Comparison of ENCODE assay signal across 8 mouse cellular contexts in the genomic region with DNA sequence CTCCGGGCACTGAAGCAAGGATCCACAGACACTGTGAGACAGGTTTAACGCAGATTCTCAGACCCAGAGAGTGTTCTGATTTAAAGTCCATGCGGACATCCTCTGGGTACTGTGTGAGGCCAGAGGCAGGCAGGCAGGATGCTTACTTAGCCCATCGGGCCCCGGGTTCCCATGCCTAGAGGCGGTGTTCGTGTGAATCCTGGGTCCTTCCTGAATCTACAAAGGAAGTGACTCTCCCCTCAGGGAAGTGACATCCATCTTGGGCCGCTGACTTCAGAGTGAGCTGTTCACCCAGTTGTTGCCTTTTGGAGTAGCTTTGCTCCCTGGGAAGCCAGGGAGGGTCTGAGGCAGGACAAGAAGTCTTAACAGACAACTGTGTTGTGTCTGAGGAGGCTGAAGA. TPM values are rescaled to one million over a fixed set of nuclear protein-coding genes. Genes with fewer than 3 reads are reported as not detected.
A peak's percentile ranks its signal among the peaks of the same experiment; 100 is the strongest.
DNase-seq lines count a peak whose midpoint lies in the region; ATAC-seq and TF ChIP-seq lines count a peak whose summit lies in the region.

No protein-coding gene starts in this region.

- TF ChIP-seq CTCF in cerebellum, adult 2 months (IDR thresholded peaks at IDR 0.05; ENCODE audit: borderline replicate concordance, insufficient read depth, low read depth, low read length): no peak

- no peaks in the 10 kb centered on the region for H3K36me3 ChIP-seq in neural tube, embryonic 13.5 days
- no peaks in the 10 kb centered on the region for H3K36me3 ChIP-seq in limb, embryonic 13.5 days
- H3K36me3 ChIP-seq in stomach, embryonic 16.5 days (ENCODE audit: control insufficient read depth, insufficient read depth, low read length): no peaks in the 10 kb centered on the region

- peak overlapping the region; percentile 52 for H3K27ac ChIP-seq in neural tube, embryonic 13.5 days (replicated peaks)
- 0 out of 2 replicates have a peak overlapping the region, but pooled peaks have one; percentile 52 for H3K27ac ChIP-seq in limb, embryonic 13.5 days
- H3K27ac ChIP-seq in stomach, embryonic 16.5 days (ENCODE audit: low read length): peak overlapping the region; percentile 66
- H3K27ac ChIP-seq in cerebellum, adult 2 months (ENCODE audit: insufficient read depth, low read length): no peak overlapping the region

- no peak overlapping the region for H3K9ac ChIP-seq in neural tube, embryonic 13.5 days
- H3K9ac ChIP-seq in limb, embryonic 13.5 days: no peak overlapping the region
- H3K9ac ChIP-seq in stomach, embryonic 16.5 days (ENCODE audit: low read length): no peak overlapping the region

- ATAC-seq in neural tube, embryonic 13.5 days (ENCODE audit: low read depth): no peak
- no peak for ATAC-seq in limb, embryonic 13.5 days (ENCODE audit: low FRiP score, low read depth)
- ATAC-seq in stomach, embryonic 16.5 days (ENCODE audit: insufficient read depth, low FRiP score): no peak

- TF ChIP-seq POLR2A in cerebellum, adult 2 months (IDR thresholded peaks at IDR 0.05; ENCODE audit: borderline replicate concordance, insufficient read depth, low read length): no peak

- WGBS in neural tube, embryonic 13.5 days: 86% methylated on average over 8 of the region's 8 CpGs
- WGBS in limb, embryonic 13.5 days: 88% methylated on average over 8 of the region's 8 CpGs
- 78% methylated on average over 8 of the region's 8 CpGs for WGBS in stomach, embryonic 16.5 days
- 92% methylated on average over 8 of the region's 8 CpGs for WGBS in cerebellum, adult 2 months

- H3K9me3 ChIP-seq in neural tube, embryonic 13.5 days: no peaks in the 10 kb centered on the region
- no peaks in the 10 kb centered on the region for H3K9me3 ChIP-seq in limb, embryonic 13.5 days
- no peaks in the 10 kb centered on the region for H3K9me3 ChIP-seq in stomach, embryonic 16.5 days (replicated peaks; ENCODE audit: control insufficient read depth, low read length)

- H3K4me3 ChIP-seq in neural tube, embryonic 13.5 days: no peak overlapping the region
- no peak overlapping the region for H3K4me3 ChIP-seq in limb, embryonic 13.5 days
- no peak overlapping the region for H3K4me3 ChIP-seq in stomach, embryonic 16.5 days (replicated peaks; ENCODE audit: low read length)
- no peak overlapping the region for H3K4me3 ChIP-seq in cerebellum, adult 2 months (replicated peaks; ENCODE audit: insufficient read depth, low read depth, low read length)

- peak; percentile 93 for DNase-seq in heart, adult 11 months
- no peak for DNase-seq in heart, adult 8-10 months (ENCODE audit: low spot score)
- DNase-seq in neural tube, embryonic 10.5 days (ENCODE audit: extremely low spot score, low spot score): no peak
- no peak for DNase-seq in cerebellum, adult 2 months
- DNase-seq in layer of hippocampus, postnatal 36 days: no peak

- H3K4me2 ChIP-seq in neural tube, embryonic 13.5 days: no peak overlapping the region
- H3K4me2 ChIP-seq in limb, embryonic 13.5 days (replicated peaks): no peak overlapping the region
- H3K4me2 ChIP-seq in stomach, embryonic 16.5 days (ENCODE audit: low read depth, low read length): no peak overlapping the region

- no peaks in the 10 kb centered on the region for H3K4me1 ChIP-seq in neural tube, embryonic 13.5 days (replicated peaks)
- no peaks in the 10 kb centered on the region for H3K4me1 ChIP-seq in limb, embryonic 13.5 days
- H3K4me1 ChIP-seq in stomach, embryonic 16.5 days (ENCODE audit: control insufficient read depth, insufficient read depth, low read length): no peaks in the 10 kb centered on the region
- no peaks in the 10 kb centered on the region for H3K4me1 ChIP-seq in cerebellum, adult 2 months (ENCODE audit: control insufficient read depth, insufficient read depth, low read length)

- H3K27me3 ChIP-seq in neural tube, embryonic 13.5 days: no peaks in the 10 kb centered on the region
- no peaks in the 10 kb centered on the region for H3K27me3 ChIP-seq in limb, embryonic 13.5 days
- H3K27me3 ChIP-seq in stomach, embryonic 16.5 days (ENCODE audit: control insufficient read depth, insufficient read depth, low read length): no peaks in the 10 kb centered on the region
- H3K27me3 ChIP-seq in cerebellum, adult 2 months (ENCODE audit: control insufficient read depth, insufficient read depth, low read length): no peaks in the 10 kb centered on the region

RNA-seq across cellular contexts. Expression of a gene that starts 19.6 kb away (rescaled TPM):
- total RNA-seq in heart, adult 8-10 months (2022): 10 to 100 TPM in 1 of 4 experiments, 1 to 10 TPM in 3; 8.8 to 12.5 (median 9.7) TPM
- 3.6 and 7.0 TPM in 2 replicates for polyA plus RNA-seq in neural tube, embryonic 13.5 days (2015; fragmentation: Nextera tagmentation; extraction: Ambion mirVana)
- polyA plus RNA-seq in limb, embryonic 13.5 days (2015; fragmentation: Nextera tagmentation; extraction: Ambion mirVana): 4.7 and 5.6 TPM in 2 replicates
- polyA plus RNA-seq in stomach, embryonic 16.5 days (2015; fragmentation: Nextera tagmentation; extraction: Ambion mirVana): 6.3 and 8.6 TPM in 2 replicates
- 4.7 and 5.6 TPM in 2 replicates for polyA plus RNA-seq in cerebellum, adult 2 months (2012; rRNA removed)
- total RNA-seq in layer of hippocampus, postnatal 36 days (2021): 10 to 100 TPM; 14.8 to 20.7 TPM
